Mouse (Mus musculus): ENCODE measurements at regions not wholly inside any gene's neighbourhood (a gene's known extent, or its start where the extent isn't known, plus 50 kb on each side); places are given as distances from the start of the nearest gene placed in this dataset.
A peak's percentile ranks its signal among the peaks of the same experiment; 100 is the strongest.

- no peak for DNase-seq
These were observed 60.8 kb downstream of the Mis18a start for GRCm38 (mm10) chr16:90666271-90666986.

DNA sequence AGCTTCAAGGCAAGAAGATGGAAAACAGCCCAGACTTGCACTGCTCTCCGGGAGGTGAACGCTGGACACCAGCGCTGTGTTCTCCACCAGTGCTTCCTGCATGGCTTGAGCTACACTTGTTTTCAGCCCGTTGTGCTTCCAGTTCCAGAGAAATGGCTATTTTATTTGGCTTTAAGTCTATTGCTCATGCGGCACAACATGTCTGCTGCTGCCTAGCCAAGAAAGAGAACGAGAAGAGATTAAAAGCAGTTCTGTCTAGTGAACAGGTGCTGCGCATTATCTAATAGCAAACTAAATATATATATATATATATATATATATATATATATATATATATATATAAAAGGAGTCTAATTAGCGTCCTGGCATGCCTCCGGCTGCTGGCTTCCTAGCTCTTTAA lies 63.1 kb downstream of the Mis18a start:
- DNase-seq: no peak

DNA sequence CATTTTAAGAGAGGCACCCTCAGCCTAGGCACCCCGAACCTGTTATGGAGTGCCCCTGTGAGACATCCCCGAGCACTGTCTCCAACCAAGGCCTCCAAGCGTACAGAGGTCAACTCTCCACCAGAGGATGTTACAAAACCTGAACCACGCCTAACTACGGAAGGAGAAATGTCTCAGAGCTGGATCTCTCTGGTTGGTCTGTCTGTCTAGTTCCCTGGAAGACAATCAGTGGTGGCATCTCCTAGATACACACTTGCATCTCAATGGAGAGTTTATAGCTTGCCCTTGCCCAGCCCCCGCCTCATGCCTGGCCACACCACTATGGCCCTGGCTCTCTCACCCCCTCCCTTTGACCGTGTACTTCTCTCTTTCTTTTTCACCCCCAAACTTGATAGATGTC lies 69.2 kb downstream of the Mis18a start:
- no peak for DNase-seq

GRCm38 (mm10) chr16:90657027-90657426 lies 70.2 kb downstream of the Mis18a start:
- no peak for DNase-seq

DNA sequence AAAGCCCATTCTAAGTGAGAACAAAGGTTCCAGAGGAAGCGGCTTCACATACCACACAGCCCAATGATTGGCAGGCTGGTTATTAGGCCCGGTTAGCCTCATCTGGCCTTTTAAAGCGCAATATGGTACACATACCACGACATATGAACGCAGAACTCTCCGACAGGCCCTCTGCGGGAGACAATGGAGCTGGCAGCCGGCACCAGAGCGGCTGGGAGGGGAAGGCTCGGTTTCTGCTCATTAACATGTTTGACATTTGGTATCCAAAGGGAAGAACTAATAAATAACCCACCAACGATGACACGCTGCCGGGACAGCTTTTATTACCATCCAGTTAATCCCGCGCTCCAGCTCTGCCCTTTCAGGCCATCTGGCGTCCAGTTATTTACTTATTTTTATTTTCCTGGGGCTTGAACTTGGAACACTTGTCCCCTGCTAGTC lies 70.6 kb downstream of the Mis18a start:
- DNase-seq: no peak

DNA sequence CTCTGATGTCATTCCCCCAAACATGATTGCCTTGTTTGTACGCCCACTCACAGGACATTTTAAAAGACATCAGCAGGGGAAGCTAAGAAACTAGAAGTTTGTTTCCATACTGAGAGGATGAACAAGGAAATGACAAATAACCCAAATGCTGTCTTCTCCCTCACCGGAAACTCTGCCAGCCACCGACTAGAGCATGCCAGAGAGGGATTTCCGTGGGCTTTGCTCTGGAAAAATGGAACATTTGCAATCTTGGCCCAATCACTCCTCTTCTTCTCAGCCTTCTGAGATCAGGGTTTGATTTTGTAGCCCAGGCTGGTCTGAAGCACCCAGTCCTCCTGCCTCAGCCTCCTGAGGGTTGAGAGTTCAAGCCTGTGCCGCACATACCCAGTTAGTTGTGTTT lies 72.4 kb downstream of the Mis18a start:
- no peak for DNase-seq

- DNase-seq: no peak
These were observed 74.4 kb downstream of the Mis18a start for GRCm38 (mm10) chr16:90652821-90653220.

DNA sequence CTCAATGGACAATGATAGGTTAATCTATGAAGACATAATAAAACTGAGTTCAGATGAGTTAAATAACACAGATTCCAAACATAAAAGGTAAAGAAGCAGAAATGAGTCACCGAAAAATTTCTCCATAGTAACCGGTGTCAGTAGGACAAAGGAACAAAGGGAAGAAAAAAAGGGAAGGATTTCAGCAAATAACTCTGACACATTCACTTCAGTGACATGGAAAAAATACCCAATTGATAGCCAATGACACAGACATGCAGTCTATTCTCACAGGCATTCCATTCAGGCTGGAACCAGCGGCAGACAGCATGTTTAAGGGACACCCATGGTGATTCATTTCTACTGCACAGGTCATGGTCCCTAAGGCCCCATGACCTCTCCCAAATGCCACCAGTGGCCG lies 79.0 kb downstream of the Mis18a start:
- no peak for DNase-seq

- no peak for DNase-seq
These were observed 84.5 kb downstream of the Mis18a start for GRCm38 (mm10) chr16:90642671-90643070.

DNA sequence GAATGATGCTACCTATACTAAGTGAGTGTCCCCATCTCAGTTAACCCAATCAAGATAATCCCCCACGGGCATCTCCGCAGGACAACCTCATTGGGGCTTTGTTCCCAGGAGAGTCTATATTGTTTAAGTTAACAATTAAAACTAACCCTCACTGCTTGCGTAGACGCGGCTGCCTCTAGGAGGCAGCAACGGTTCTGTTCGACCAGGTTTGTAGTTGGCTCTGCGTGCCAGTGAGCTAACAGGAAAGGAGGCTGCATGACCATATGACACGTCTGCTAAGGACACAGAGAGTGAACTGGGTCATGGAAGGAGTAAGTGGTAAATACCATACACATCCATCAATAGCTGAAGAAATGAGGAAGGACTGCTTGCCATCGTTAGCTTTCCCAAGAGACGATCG lies 92.0 kb downstream of the Mis18a start:
- no peak for DNase-seq

- no peak for DNase-seq
These were observed 97.2 kb downstream of the Mis18a start for GRCm38 (mm10) chr16:90629976-90630375.

DNA sequence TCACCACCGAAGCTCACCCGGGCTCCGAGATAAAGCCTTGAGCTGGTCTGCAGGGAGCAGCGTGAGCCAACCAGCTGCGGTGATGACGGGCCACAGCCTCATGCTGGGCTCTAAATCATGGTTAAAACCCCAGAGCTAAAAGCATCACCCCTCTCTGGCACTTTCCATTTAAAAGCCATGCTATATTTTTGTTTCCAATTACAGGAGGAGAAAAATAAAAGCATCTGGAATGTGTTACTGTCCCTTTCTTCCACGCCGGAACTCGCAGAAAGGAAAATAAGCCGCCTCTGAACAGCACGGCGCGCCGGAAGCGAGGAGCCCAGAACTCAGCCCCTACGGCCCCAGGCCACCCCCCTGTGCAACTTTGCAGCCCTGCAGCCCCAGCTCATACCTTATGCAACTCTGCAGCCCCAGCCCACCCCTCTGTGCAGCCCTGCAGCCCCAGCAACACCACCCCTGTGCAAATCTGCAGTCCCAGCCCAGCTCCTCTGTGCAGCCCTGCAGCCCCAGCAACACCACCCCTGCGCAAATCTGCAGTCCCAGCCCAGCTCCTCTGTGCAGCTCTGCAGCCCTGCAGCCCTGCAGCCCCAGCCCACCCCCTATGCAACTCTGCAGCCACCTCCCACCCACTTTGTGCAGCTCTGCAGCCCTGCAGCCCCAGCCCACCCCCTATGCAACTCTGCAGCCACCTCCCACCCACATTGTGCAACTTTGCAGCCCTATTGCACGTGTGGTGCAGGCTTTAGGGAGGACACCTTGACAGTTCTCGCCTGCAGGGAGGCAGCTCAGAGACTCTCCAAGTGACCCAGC lies 97.9 kb downstream of the Mis18a start:
- DNase-seq: no peak

DNA sequence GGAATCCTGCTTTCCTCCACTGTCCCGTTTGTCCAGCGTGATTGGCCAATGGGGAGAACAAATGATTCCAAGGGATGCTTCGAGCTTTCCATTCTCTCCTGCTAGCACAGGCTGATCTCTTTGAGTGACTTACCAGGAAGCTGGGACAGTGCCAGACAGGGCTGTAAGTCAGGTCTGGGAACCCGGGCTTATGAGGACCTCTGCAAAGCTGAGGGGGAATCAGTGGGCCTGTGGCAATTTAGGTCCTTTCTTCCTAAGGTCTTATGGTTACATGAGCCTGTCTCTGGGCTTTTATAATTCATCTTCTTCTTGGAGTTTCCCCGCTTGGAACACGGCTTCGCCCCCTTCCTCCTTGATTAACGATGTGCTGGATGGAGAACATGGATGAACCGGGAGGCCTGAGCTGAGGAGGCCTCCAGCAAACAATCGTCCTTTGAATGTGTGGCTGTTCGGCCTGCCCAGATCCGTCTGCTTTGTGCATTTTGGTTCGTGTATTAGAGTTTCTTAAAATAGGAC lies 98.5 kb downstream of the Mis18a start:
- no peak for DNase-seq

DNA sequence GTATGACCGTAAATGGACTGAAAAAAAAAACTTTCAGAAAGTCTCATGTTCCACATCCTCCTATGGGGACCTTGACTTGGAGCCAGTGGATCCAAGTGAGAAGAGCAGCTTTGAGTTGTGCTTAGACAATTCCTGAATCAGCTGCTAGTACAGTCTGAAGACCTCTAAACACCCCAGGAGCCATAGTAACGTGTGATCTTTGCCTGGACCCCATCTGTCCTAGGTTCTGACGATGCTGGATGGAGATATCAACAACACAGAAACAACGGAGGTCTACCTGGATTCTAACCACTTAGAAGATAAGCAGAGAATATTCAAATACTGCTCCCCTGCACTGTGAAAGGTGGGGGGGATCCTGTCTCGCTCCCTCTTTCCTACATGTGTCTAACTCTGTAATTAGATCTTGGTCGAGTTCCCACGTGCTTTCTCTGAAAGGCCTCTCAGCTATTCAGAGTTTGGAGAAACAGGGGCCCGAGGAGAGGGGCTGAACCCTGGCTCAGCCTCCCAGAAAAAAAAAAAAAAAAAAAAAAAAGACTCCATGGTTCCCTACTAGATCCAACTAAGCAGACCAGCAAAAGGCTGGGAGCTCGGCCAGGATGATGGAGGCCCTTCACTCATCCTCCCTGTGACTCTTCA lies 101.1 kb downstream of the Mis18a start:
- no peak for DNase-seq

DNA sequence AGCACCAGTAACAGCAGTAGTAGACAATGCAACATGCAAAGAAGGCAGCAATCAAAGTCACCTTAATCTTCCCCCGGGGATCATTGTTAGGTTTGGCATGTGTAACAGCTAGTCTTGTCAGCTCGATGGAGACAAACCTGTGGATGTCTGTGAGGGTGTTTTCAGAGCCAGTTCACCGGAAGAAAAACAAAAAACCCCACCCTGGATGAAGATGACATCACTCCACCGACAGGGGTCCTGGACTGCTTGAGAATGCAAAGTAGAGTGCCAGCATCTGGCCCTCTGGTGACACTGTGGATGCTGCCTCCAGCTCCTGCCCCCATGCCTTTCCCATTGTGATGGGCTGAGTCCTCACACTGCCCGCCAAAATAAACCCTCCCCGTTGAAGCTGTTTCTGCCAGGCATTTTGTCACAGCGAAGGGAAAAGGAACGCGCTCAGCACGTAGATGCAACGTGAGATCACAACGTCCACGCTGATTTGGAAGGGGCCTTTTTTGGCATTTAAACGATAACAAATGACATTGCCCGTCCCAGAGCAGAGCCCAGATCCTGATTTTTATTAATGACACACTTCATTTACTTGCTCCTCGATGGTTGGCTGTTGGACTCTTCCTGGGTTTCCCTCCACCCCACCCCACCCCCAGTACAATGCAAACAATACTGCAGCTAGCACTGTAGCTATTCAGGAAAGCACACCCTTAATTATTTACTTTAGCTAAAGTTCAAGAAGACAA lies 101.7 kb downstream of the Mis18a start:
- DNase-seq: no peak

GRCm38 (mm10) chr16:90624039-90624625 lies 103.1 kb downstream of the Mis18a start:
- peak; percentile 48 for DNase-seq

DNA sequence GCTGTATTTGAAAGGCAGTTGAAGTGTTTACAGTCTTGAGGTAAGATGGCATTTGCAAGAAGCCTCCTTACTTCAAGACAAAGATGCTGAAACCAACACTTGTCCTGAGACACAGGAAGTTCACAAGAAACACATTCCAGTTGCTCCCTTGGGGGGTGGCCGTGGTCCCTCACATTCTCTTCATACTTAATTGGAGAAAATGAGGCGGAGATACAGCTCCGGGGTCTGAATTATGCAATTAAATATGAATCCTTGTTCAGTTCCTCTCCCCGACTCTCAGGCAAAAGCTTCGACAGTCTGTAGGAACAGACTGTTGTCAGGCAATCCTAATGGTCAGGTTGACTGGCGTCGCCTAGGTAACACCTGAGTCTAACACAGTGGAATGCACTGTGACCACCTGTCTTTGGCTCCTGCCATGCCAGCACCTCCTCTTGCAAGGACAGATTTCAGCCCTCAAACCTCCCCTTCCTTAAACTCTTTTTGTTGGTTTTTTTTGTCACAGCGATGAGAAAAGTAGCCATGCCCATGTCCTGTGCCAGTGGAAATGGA lies 104.5 kb downstream of the Mis18a start:
- no peak for DNase-seq

GRCm38 (mm10) chr16:90621761-90622411 lies 105.3 kb downstream of the Mis18a start:
- peak; percentile 49 for DNase-seq

GRCm38 (mm10) chr16:90619565-90620311 lies 107.5 kb downstream of the Mis18a start:
- DNase-seq: no peak

DNA sequence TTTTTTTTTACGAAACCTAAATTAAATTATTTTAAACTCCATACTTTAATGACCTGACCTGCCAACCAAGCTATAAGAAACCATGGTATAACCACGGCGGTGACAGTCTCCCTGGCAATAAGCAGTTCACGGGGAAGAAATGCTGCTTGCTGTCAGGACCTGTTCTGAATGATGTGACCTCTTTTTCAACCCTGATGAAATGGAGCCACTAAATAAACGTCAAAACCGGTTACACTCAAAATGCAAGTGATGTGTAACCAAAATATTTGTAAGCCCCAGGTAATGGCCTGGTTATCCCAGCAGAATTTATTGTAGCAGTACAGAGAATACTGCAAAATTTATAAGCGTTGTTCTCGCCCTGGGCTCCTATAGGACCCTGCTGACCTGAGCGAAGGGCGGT lies 111.4 kb downstream of the Mis18a start:
- no peak for DNase-seq

DNA sequence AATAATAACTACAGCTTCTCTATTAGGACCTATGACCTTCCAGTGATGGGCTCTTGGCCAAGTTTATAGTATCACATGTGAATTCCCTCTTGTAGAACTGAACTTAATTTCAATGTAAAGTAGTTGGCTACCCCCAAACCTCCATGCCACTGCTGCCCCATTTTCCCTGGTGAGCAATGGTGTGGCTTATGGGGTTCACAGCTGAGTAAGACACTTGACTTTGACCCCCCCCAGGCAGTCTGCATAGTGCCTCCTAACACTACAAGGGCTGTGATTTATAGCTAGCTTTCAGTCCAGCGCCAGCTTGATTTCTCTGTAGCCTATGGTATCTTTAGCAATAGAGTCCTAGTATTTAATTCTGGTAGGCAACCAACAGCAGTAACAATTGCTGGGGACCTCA lies 113.1 kb downstream of the Mis18a start:
- no peak for DNase-seq
